In the genomic region with DNA sequence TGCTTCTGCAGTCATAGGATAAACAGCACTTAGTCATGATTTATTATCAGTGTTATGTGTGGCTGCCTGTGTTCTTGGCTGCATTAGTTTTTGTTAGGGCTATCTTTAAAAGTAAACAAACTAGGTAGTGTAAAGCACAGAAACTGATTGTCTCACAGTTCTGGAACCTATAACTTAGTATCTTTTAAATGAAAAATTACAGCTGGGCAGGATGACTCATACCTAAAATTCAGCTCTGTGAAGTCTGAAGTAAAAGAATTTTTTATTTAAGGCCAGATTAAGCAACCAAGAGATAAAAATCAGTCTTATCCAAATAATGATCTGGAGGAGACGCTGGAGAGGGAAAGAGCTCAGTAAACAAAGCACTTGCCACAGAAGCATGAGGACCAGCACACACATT, we compare ENCODE assay signal across 25 mouse cellular contexts. TPM values are rescaled to one million over a fixed set of nuclear protein-coding genes. Genes with fewer than 3 reads are reported as not detected.
DNase-seq lines count a peak whose midpoint lies in the region; ATAC-seq and TF ChIP-seq lines count a peak whose summit lies in the region.
"Had no signal": no experiment of that assay in that cellular context is flagged by ENCODE, and none has a peak within 500 bp of the region (broad histone marks: within the 10 kb centered on the region; RNA-seq: fewer than 3 reads in every experiment).

No protein-coding gene starts in this region.

- no peak for TF ChIP-seq CTCF in kidney, adult 2 months (conservative IDR thresholded peaks at IDR 0.05; ENCODE audit: insufficient read depth, insufficient read length, low read depth, low read length)

- H3ac ChIP-seq in myocyte (ENCODE audit: control insufficient read depth, insufficient read length): no peak overlapping the region

- no peak for ATAC-seq in hindbrain, embryonic 13.5 days (ENCODE audit: low FRiP score)
- ATAC-seq: CD4-positive, CD25-positive, alpha-beta regulatory T cell, adult 4 months; forebrain, embryonic 14.5 days; forebrain, embryonic 16.5 days had no signal

- H3K27ac ChIP-seq in kidney, adult 2 months (ENCODE audit: insufficient read depth, low read depth, low read length): no peak overlapping the region
- H3K27ac ChIP-seq in hindbrain, embryonic 13.5 days: no peak overlapping the region
- H3K27ac ChIP-seq: embryonic facial prominence, embryonic 13.5 days; embryonic facial prominence, embryonic 15.5 days; forebrain, embryonic 10.5 days; forebrain, embryonic 12.5 days had no signal

- no peak overlapping the region for H3K9ac ChIP-seq in hindbrain, embryonic 13.5 days
- H3K9ac ChIP-seq: embryonic facial prominence, embryonic 13.5 days; embryonic facial prominence, embryonic 15.5 days; forebrain, embryonic 12.5 days had no signal

- H3K4me1 ChIP-seq in kidney, adult 2 months (ENCODE audit: control insufficient read depth, insufficient read depth, low read length): no peaks in the 10 kb centered on the region
- no peaks in the 10 kb centered on the region for H3K4me1 ChIP-seq in hindbrain, embryonic 13.5 days (replicated peaks)
- H3K4me1 ChIP-seq: embryonic facial prominence, embryonic 13.5 days; embryonic facial prominence, embryonic 15.5 days; forebrain, embryonic 10.5 days; forebrain, embryonic 12.5 days had no signal

- 44% methylated on average over 1 of the region's 1 CpGs for WGBS in kidney, adult 2 months
- WGBS in hindbrain, embryonic 13.5 days: 72% methylated on average over 1 of the region's 1 CpGs

- no peaks in the 10 kb centered on the region for H3K79me2 ChIP-seq in myocyte (ENCODE audit: control insufficient read depth, insufficient read depth)

- H3K36me3 ChIP-seq in kidney, adult 2 months (ENCODE audit: control insufficient read depth, insufficient read depth, low read length): no peaks in the 10 kb centered on the region
- no peaks in the 10 kb centered on the region for H3K36me3 ChIP-seq in myocyte (ENCODE audit: control insufficient read depth, insufficient read depth)
- no peaks in the 10 kb centered on the region for H3K36me3 ChIP-seq in hindbrain, embryonic 13.5 days
- H3K36me3 ChIP-seq: embryonic facial prominence, embryonic 13.5 days; embryonic facial prominence, embryonic 15.5 days; forebrain, embryonic 10.5 days; forebrain, embryonic 12.5 days; G1E had no signal

- H3K4me2 ChIP-seq in myocyte (ENCODE audit: low read depth): no peak overlapping the region
- no peak overlapping the region for H3K4me2 ChIP-seq in hindbrain, embryonic 13.5 days
- H3K4me2 ChIP-seq: embryonic facial prominence, embryonic 13.5 days; embryonic facial prominence, embryonic 15.5 days; forebrain, embryonic 12.5 days had no signal

- H3K4me3 ChIP-seq in kidney, adult 2 months (ENCODE audit: insufficient read depth, low read depth, low read length): no peak overlapping the region
- H3K4me3 ChIP-seq in myocyte: no peak overlapping the region
- no peak overlapping the region for H3K4me3 ChIP-seq in hindbrain, embryonic 13.5 days
- H3K4me3 ChIP-seq: embryonic facial prominence, embryonic 13.5 days; embryonic facial prominence, embryonic 15.5 days; erythroblast, embryonic 14.5 days; forebrain, embryonic 10.5 days; forebrain, embryonic 12.5 days had no signal

- H3K9me3 ChIP-seq in hindbrain, embryonic 13.5 days: no peaks in the 10 kb centered on the region
- H3K9me3 ChIP-seq: embryonic facial prominence, embryonic 13.5 days; embryonic facial prominence, embryonic 15.5 days; forebrain, embryonic 10.5 days; forebrain, embryonic 12.5 days; G1E had no signal

- DNase-seq in kidney, adult 2 months: peak; percentile 2
- DNase-seq in kidney, postnatal 25 days: no peak
- peak; percentile 82 for DNase-seq in NIH3T3 (ENCODE audit: low read depth)
- no peak for DNase-seq in right cerebral cortex, postnatal 25 days
- DNase-seq: adrenal gland, adult 2 months; adrenal gland, postnatal 10 days; adrenal gland, postnatal 25 days; B cell, adult 2 months; cerebellum, adult 11-12 months; cerebellum, adult 2 months; cerebellum, adult 9-10 months; cerebellum, postnatal 10 days; cerebellum, postnatal 25 days had no signal

- H3K27me3 ChIP-seq in kidney, adult 2 months (replicated peaks; ENCODE audit: control insufficient read depth, insufficient read depth, low read length): no peaks in the 10 kb centered on the region
- H3K27me3 ChIP-seq in myocyte (ENCODE audit: control insufficient read depth, insufficient read depth, insufficient read length): no peaks in the 10 kb centered on the region
- no peaks in the 10 kb centered on the region for H3K27me3 ChIP-seq in hindbrain, embryonic 13.5 days
- H3K27me3 ChIP-seq: CH12.LX; embryonic facial prominence, embryonic 13.5 days; embryonic facial prominence, embryonic 15.5 days; forebrain, embryonic 12.5 days had no signal

- no peak for TF ChIP-seq POLR2A in kidney, adult 2 months (IDR thresholded peaks at IDR 0.05; ENCODE audit: low read depth, low read length)
- no peak for TF ChIP-seq POLR2A in myocyte (IDR thresholded peaks at IDR 0.05; ENCODE audit: insufficient read length, low read depth)

TF ChIP-seq in myocyte, 11 proteins besides CTCF, POLR2A, EP300 and RAD21:
- TF ChIP-seq POLR2AphosphoS2 (IDR thresholded peaks at IDR 0.05; ENCODE audit: insufficient read length, low read depth) (no peak), CEBPB (IDR thresholded peaks at IDR 0.05; ENCODE audit: insufficient read depth, poor library complexity, severe bottlenecking) (peak; percentile 59; the same call in 1 of the 2 replicates)
TF ChIP-seq in myocyte: peak in this region for 1.

RNA-seq across cellular contexts. Expression of a gene that starts 43.8 kb away (rescaled TPM):
- polyA plus RNA-seq in kidney, adult 2 months (2012; rRNA removed): 12.1 and 13.1 TPM in 2 replicates
- 15.1 TPM for polyA plus RNA-seq in myocyte (2012; fragmentation: generic; extraction: Trizol)
- 5.8 and 7.8 TPM in 2 replicates for polyA plus RNA-seq in hindbrain, embryonic 13.5 days (2015; fragmentation: Nextera tagmentation; extraction: Ambion mirVana)
- polyA plus RNA-seq: erythroblast, embryonic 14.5 days; G1E had no signal

Comparison
In these comparisons a context has a peak if more than half of its experiments do, and no peak if none do; other contexts are left out.
1. DNase-seq: peak in kidney, adult 2 months (single experiment) and NIH3T3 (single experiment); none in kidney, postnatal 25 days (0 of 2) and right cerebral cortex, postnatal 25 days (single experiment).